Mouse (Mus musculus) embryonic fibroblast, embryonic 13.5 days (primary cell): Measurements from ENCODE around the gene Olfr193. TPM values are rescaled to one million over a fixed set of nuclear protein-coding genes. Genes with fewer than 3 reads are reported as not detected.
"Not testable (repeated sequence)": the region's sequence is repeated elsewhere in the genome, so short reads cannot be mapped to it uniquely, and the experiment has no call there.

Source experiments
- H3K27ac ChIP-seq: 2 replicates; pipeline ENCODE4 v1.5.1; 2012; ENCODE audit warnings: low read length, control low read depth, inconsistent platforms; ENCODE audit not compliant: insufficient read depth
- H3K4me1 ChIP-seq: 2 replicates; pipeline ENCODE4 v1.6.1; 2011; ENCODE audit warnings: low read length; ENCODE audit not compliant: control insufficient read depth, insufficient read depth
- H3K4me3 ChIP-seq: 2 replicates; pipeline ENCODE4 v1.5.1; 2011; ENCODE audit warnings: mild to moderate bottlenecking, control low read depth, low read length; ENCODE audit not compliant: insufficient read depth
- CTCF ChIP-seq: IDR thresholded peaks from 2 replicates; pipeline ENCODE4 v1.5.1; 2011; ENCODE audit warnings: mild to moderate bottlenecking, control low read depth, low read length, moderate library complexity, borderline replicate concordance; ENCODE audit not compliant: insufficient read depth
- POLR2A ChIP-seq: IDR thresholded peaks from 2 replicates; pipeline ENCODE4 v1.6.1; 2011; ENCODE audit warnings: low read depth, mild to moderate bottlenecking, control low read depth, low read length, moderate library complexity
- polyA plus RNA-seq: library from polyadenylated mRNA; stranded (reverse); fragments of >200 nt; gene quantifications from 2 replicates; pipeline ENCODE4 v1.2.4, GENCODE M21; 2011; ENCODE audit warnings: low read depth; ENCODE audit not compliant: missing spikeins, insufficient read length

Gene Olfr193
- not detected in 2 replicates for polyA plus RNA-seq

DNA sequence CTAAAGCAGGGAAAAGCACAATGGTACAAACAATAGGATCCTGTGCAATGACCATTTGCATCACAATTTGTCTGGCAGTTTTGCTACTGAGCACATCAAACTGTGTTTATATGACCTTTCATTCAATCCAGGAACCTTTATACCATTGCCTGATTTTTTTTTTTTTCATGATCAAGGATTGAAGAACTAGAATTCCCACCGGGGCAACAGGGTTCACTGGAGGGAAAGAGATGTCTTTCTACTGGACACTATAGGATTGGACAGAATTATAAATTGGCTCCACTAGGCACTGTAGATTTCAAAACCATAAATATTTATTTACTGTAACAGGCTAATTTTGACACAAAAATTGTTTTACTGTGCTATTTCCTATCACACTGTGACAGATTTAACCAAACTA is at the start of gene Olfr193:
Gene Olfr193, minus strand, starts transcription at position 101 of the 400 bp plus-strand sequence.
- H3K4me3 ChIP-seq, result no peak within 1 kb of the TSS
- no peak within 1 kb of the TSS for H3K27ac ChIP-seq
- no peaks in the 10 kb centered on the region for H3K4me1 ChIP-seq
- TF ChIP-seq CTCF (no peak), POLR2A (no peak)

- H3K4me1 ChIP-seq, result no peaks in the 10 kb centered on the region
- no peak overlapping the region for H3K27ac ChIP-seq
- TF ChIP-seq POLR2A (no peak), CTCF (no peak)
- H3K4me3 ChIP-seq, result no peak overlapping the region
Observed at GRCm38 (mm10) chr16:59151996-59152395, 40.3 kb upstream of the Olfr193 start.

- TF ChIP-seq POLR2A (no peak), CTCF (no peak)
- Histone ChIP-seq H3K4me1 (no peaks in the 10 kb centered on the region), H3K4me3 (no peak within 1 kb of the TSS), H3K27ac (no peak within 1 kb of the TSS)
Observed at GRCm38 (mm10) chr16:59146746-59147145, 35.1 kb upstream of the Olfr193 start, which contains the start of gene Olfr195. TSS of gene Olfr195 (plus strand) at chr16:59147046.

DNA sequence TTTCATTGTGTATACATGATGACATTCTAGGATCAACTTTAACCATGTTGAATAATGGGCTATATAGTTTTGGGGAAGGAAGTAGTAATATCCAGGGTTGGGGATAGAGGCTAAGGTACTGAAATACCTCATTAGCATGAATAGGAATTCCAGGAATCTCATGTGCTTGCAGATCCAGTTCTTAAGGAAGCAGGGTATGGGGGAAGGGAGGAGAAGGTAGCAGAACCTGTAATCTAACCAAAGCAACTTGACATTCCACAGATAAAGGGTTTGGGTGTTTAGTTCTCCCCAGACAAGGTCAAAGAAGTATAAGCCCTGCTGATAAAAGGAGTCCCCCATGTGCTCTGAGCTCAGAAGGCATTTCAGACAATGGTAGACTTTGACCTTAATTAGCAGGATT is 29.4 kb upstream of the Olfr193 start:
- Histone ChIP-seq H3K4me1 (no peaks in the 10 kb centered on the region), H3K4me3 (no peak overlapping the region), H3K27ac (no peak overlapping the region)
- no peak for TF ChIP-seq CTCF
- no peak for TF ChIP-seq POLR2A

DNA sequence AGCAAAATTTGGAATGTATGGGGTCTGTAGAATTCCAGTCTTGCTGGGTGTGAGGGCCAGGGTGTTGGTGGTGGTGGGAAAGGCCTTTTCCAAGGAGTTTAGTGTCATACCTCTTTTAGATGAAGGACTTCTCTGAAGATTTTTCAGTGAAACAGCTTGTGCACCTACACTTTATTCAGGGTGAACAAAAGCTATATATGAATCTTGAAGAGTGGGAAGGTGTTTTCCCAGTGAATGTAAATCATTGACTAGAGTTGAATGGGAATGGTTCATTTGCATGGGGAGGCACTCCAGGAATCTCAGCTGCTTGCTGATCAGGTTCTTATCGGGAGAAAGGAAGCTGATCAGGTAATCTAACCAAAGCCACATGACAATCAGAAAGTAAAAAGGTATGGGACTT is 19.1 kb upstream of the Olfr193 start:
- H3K4me3 ChIP-seq, result no peak overlapping the region
- no peak for TF ChIP-seq CTCF
- no peak for TF ChIP-seq POLR2A
- no peaks in the 10 kb centered on the region for H3K4me1 ChIP-seq
- H3K27ac ChIP-seq, result no peak overlapping the region

DNA sequence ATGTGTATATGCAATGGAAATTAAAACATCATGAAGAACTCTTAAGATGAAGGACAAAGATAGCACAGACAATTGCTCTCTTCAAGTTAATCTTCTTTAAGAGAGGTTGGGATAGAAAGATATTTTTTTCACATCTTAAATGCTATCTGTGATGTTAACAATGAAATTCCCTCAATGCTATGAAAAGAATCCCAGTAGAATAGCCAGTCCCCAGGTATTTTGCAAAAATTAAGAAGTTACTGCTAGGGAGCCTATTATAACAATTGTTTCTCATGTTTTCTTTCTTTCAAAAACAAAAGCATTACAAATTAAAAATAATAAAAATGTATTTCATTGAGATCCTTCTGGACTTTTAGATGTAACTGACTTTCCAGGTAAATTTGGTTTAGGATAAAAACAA is 9.3 kb upstream of the Olfr193 start, which contains the start of gene Olfr194:
Gene Olfr194, minus strand, starts transcription at position 101 of the 400 bp plus-strand sequence.
- TF ChIP-seq POLR2A (no peak), CTCF (no peak)
- Histone ChIP-seq H3K27ac (no peak within 1 kb of the TSS), H3K4me3 (no peak within 1 kb of the TSS), H3K4me1 (no peaks in the 10 kb centered on the region)

DNA sequence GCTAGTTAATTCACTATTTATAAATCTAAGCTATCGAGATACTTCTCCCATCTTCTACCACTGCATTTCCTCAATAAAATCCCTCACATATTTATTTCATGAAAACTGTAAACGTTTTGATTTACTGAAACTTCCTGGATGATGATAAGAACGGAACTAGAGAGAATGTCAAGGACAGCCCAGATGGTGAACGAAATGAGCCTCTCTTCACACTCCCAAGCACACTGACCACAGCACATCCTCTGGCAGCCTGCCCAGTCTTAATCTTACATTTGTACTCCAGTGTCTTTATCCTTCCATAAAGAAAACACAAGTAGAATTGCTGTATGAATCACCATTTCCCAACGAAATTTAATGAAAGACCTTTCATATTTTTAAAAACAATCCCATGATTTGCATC is 3.2 kb downstream of the Olfr193 start:
- H3K4me3 ChIP-seq, H3K27ac ChIP-seq, H3K4me1 ChIP-seq: not testable (repeated sequence)

DNA sequence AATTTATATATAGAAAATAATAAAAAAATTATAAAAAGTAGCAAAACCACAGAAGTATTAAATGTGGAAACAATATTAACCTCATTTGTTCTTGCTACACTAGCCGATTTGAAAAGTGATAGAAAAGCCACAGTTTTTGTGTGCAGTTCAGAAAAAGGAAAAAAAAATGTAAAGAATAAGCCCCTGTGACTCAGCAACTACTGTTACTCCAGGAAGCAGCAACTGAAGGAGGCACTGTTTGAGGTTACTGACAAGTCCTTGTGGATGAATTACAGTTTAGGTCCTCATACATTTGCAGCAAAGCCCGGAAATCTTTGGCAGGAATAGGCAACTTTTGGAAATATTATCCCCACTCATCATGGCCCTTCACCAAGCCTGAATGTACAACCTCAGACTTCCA is 6.4 kb downstream of the Olfr193 start:
- Histone ChIP-seq H3K27ac (no peak overlapping the region), H3K4me1 (no peaks in the 10 kb centered on the region), H3K4me3 (no peak overlapping the region)
- TF ChIP-seq CTCF, result no peak
- TF ChIP-seq POLR2A, result no peak

- not testable (repeated sequence) for H3K4me1 ChIP-seq, H3K4me3 ChIP-seq, H3K27ac ChIP-seq
Observed at GRCm38 (mm10) chr16:59089722-59090121, 22.0 kb downstream of the Olfr193 start, which contains the start of gene Olfr191. TSS of gene Olfr191 (minus strand) at chr16:59089822.

GRCm38 (mm10) chr16:59081113-59081512 is 30.6 kb downstream of the Olfr193 start:
- H3K4me1 ChIP-seq, H3K27ac ChIP-seq, H3K4me3 ChIP-seq: not testable (repeated sequence)

GRCm38 (mm10) chr16:59077905-59078304 is 33.8 kb downstream of the Olfr193 start, which contains the start of gene Olfr190:
TSS of gene Olfr190 (minus strand) at chr16:59078005.
- Histone ChIP-seq H3K4me1 (no peaks in the 10 kb centered on the region), H3K27ac (no peak within 1 kb of the TSS), H3K4me3 (no peak within 1 kb of the TSS)
- no peak for TF ChIP-seq CTCF
- no peak for TF ChIP-seq POLR2A
